ENCODE assay signal across 8 mouse cellular contexts in the genomic region with DNA sequence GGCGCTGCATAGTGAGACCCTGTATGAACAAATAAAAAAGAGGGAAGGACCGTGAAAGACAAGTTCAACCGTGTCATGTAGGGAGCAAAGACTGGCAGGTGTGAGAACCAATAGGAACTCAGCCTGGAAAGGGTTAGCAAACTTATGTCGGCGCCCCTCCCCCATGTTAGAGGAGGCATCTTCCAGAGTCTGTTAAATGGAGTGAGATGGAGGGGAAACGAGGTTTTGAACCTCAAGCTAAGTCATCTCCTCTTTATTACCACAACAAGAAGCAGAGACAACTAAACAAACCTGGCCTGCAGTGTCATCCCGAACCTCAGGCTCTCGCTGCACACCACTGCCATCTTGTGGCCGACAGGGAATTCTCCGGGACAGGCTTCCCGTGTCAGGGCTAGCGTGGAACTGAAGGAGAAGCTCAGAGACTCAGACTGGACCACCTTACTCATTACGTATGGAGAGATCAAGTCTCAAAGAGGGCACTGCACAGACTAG. TPM values are rescaled to one million over a fixed set of nuclear protein-coding genes. Genes with fewer than 3 reads are reported as not detected.
DNase-seq lines count a peak whose midpoint lies in the region; ATAC-seq and TF ChIP-seq lines count a peak whose summit lies in the region.

No protein-coding gene starts in this region.

- H3K9ac ChIP-seq in hindbrain, postnatal 0 days (replicated peaks; ENCODE audit: low read length) = no peak overlapping the region

- no peaks in the 10 kb centered on the region for H3K27me3 ChIP-seq in hindbrain, postnatal 0 days (ENCODE audit: insufficient read depth, low read length)
- H3K27me3 ChIP-seq in megakaryocyte, embryonic 14.5 days (replicated peaks) = peaks cover 66% of the 10 kb centered on the region

- no peaks in the 10 kb centered on the region for H3K4me1 ChIP-seq in hindbrain, postnatal 0 days (ENCODE audit: insufficient read depth, low read length)
- H3K4me1 ChIP-seq in megakaryocyte, embryonic 14.5 days = peaks cover 15% of the 10 kb centered on the region

- 2% methylated on average over 13 of the region's 13 CpGs for WGBS in hindbrain, postnatal 0 days

- ATAC-seq in hindbrain, postnatal 0 days = peak; percentile 83; the same call in 1 of the 2 replicates

- no peaks in the 10 kb centered on the region for H3K36me3 ChIP-seq in hindbrain, postnatal 0 days (ENCODE audit: insufficient read depth, low read length)
- no peaks in the 10 kb centered on the region for H3K36me3 ChIP-seq in megakaryocyte, embryonic 14.5 days (replicated peaks; ENCODE audit: low read length)

- TF ChIP-seq CTCF in hindbrain, postnatal 0 days (IDR thresholded peaks at IDR 0.05; ENCODE audit: low read depth) = peak; percentile 97
- peak; percentile 96 for TF ChIP-seq CTCF in left cerebral cortex, adult 2 months (IDR thresholded peaks at IDR 0.05)

- peak overlapping the region; percentile 16; the same call in 1 of the 2 replicates for H3K4me2 ChIP-seq in hindbrain, postnatal 0 days (ENCODE audit: low read depth, low read length)

- H3K27ac ChIP-seq in hindbrain, postnatal 0 days = no peak overlapping the region
- H3K27ac ChIP-seq in left cerebral cortex, adult 2 months = no peak overlapping the region

- no peaks in the 10 kb centered on the region for H3K9me3 ChIP-seq in hindbrain, postnatal 0 days (ENCODE audit: low read length)
- H3K9me3 ChIP-seq in megakaryocyte, embryonic 14.5 days = no peaks in the 10 kb centered on the region

- intact Hi-C loops in left cerebral cortex, adult 2 months (cut with DNase I) = loop anchor here (1.0 to 10.0 kb wide), 3 partner anchors 51 to 404 kb away; no protein-coding TSS in a partner anchor

- H3K4me3 ChIP-seq in hindbrain, postnatal 0 days (ENCODE audit: low read length) = no peak overlapping the region
- H3K4me3 ChIP-seq in left cerebral cortex, adult 2 months = no peak overlapping the region
- H3K4me3 ChIP-seq in megakaryocyte, embryonic 14.5 days (replicated peaks) = peak overlapping the region; percentile 78

- peak; percentile 91 for DNase-seq in ZHBTc4 (ENCODE audit: low read depth, low spot score)
- peak; percentile 84 to 88 for DNase-seq in cerebellum, postnatal 36 days
- DNase-seq in gastrocnemius, adult 18-20 months (ENCODE audit: low spot score) = peak; percentile 86
- peak; percentile 93 for DNase-seq in hindbrain, postnatal 0 days (ENCODE audit: low spot score)
- peak; percentile 79 to 86 for DNase-seq in left cerebral cortex, adult 2 months (ENCODE audit: extremely low spot score in 1 of 2, low spot score in 2 of 2)
- peak; percentile 89 to 91 for DNase-seq in right cerebral cortex, postnatal 10 days (ENCODE audit: low spot score in 2 of 2)
- DNase-seq in yolk sac, embryonic 10.5 days (ENCODE audit: low spot score) = peak; percentile 82

RNA-seq across cellular contexts. Expression of a gene that starts 13.9 kb away (rescaled TPM):
- total RNA-seq in gastrocnemius, adult 18-20 months (2021) = 10 to 100 TPM; 27.5 to 40.5 TPM
- 15.1 and 15.5 TPM in 2 replicates for total RNA-seq in hindbrain, postnatal 0 days (2014; rRNA removed)
- polyA plus RNA-seq in hindbrain, postnatal 0 days (2015; fragmentation: Nextera tagmentation; extraction: Ambion mirVana) = 7.2 and 7.6 TPM in 2 replicates
- 10 to 100 TPM; 13.3 to 17.0 TPM for total RNA-seq in left cerebral cortex, adult 2 months (2021)
- polyA plus RNA-seq in megakaryocyte, embryonic 14.5 days (2012; ENCODE audit: insufficient read depth, low replicate concordance) = 1.2 TPM in 1 of 2 replicates, not detected in the other

RNA-seq across cellular contexts. Expression of a gene that starts 33.3 kb away (rescaled TPM):
- total RNA-seq in gastrocnemius, adult 18-20 months (2021) = not detected
- total RNA-seq in hindbrain, postnatal 0 days (2014; rRNA removed) = 0.68 and 2.0 TPM in 2 replicates
- 1.3 and 1.8 TPM in 2 replicates for polyA plus RNA-seq in hindbrain, postnatal 0 days (2015; fragmentation: Nextera tagmentation; extraction: Ambion mirVana)
- not detected for total RNA-seq in left cerebral cortex, adult 2 months (2021)
- polyA plus RNA-seq in megakaryocyte, embryonic 14.5 days (2012; ENCODE audit: insufficient read depth, low replicate concordance) = 0.11 TPM in 1 of 2 replicates, not detected in the other

RNA-seq across cellular contexts. Expression of a gene that starts 49.7 kb away (rescaled TPM):
- total RNA-seq in gastrocnemius, adult 18-20 months (2021) = not detected
- 16.9 and 24.2 TPM in 2 replicates for total RNA-seq in hindbrain, postnatal 0 days (2014; rRNA removed)
- polyA plus RNA-seq in hindbrain, postnatal 0 days (2015; fragmentation: Nextera tagmentation; extraction: Ambion mirVana) = 11.3 and 12.1 TPM in 2 replicates
- 1 to 10 TPM; 1.7 to 2.1 TPM for total RNA-seq in left cerebral cortex, adult 2 months (2021)
- polyA plus RNA-seq in megakaryocyte, embryonic 14.5 days (2012; ENCODE audit: insufficient read depth, low replicate concordance) = not detected in 2 replicates
